Mouse (Mus musculus) spleen, postnatal 10 days (tissue): ENCODE data around the gene Trf.
"Not testable (repeated sequence)": the region's sequence is repeated elsewhere in the genome, so short reads cannot be mapped to it uniquely, and the experiment has no call there.

Experiments used
- DNase-seq, 2 experiments: peaks; one replicate each; pipeline ENCODE4 v3.0.0; 2021 to 2022; ENCODE audit warnings: low spot score in 2 of 2

Gene Trf

DNA sequence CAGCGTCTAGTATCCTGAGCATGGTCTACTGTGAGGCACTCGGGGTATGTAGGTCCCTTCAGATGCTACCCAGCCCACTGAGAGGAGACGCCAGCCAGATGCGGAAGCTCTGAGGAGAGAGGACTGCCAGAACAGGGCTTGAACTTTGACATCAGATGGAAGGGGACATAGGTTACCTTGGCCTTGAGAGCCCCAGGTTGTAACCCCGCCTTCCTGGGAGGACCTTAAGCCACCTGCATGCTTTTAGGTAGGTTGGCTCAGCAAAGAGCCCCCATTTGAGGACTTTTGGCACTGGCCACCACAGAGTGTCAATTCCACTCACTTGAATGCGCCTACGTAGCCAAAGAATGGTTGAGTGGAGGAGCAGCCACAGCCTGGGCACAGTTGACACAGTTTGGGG, 5.5 kb downstream of the Trf start:
- no peak for DNase-seq

DNA sequence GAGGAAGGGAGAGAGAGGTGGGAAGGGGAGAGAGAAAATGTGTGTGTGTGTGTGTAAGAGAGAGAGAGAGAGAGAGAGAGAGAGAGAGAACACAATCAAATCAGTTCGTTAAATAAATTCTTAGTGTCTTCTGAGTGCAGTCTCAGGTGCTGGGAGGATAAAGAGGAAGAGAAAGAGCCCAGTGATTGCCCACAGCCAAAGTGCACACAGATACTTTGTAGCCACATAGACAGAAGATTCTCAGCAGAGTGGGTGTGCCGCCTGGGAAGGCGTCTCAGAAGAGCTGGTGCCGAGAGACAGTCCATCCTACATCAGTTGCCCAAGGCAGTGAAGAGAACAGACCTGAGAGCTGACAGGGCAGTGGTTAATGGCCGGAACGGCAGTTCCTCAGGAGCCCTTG, 16.0 kb downstream of the Trf start:
- no peak for DNase-seq

DNA sequence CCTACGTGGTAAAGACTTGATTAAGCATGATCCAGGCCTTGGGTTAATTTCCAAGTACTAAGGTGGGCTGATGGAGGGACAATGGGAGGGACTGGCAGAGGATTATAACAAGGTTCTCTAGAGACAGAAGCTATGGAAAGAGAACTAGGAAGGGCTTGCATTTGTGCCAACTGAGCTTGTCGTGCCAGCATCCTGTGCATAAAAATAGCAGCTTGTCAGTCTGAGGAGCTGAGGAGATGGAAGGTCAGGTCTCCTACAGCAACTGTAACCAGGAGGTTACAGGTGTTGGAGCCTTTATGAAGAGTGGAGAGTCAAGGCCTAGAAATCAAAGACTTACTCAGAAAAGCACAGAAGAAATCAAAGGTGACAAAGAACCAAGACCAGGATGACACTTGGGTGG, 16.6 kb downstream of the Trf start:
- DNase-seq, result no peak

DNA sequence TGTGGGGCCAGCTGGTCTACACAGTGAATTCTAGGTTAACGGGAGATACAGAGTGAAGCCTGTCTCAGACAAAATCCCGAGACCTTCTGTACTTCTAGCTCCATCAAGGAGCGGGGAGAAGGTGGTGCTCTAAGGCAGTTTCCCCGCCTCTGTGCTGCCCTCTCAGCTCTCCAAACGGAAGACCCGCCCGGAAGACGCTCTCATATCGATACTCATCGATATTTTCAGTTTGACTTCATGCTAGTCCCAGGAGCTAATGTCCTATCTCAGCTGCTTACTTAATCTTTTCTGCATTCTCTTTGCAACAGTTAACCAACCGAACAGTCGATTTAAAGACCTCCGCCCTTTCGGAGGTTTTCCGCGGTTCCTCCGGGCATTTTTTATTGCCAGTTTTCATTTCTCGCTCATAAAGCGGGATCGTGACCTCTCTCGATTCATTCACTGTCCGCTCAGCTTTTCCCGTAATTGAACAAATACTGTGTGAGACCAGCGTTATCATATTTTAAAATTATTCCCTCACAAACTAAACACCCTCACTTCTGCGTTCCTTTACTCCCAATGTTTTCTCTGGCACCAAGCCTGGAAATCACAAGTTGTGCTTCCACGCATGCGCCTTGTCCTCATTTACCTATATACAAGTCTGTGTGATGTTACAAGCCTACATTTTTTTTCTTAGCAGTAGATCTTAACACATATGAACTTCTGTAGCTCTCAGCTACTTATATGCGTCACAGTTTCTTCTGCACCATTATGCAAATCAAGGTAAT, 17.4 kb downstream of the Trf start:
- no peak for DNase-seq

DNA sequence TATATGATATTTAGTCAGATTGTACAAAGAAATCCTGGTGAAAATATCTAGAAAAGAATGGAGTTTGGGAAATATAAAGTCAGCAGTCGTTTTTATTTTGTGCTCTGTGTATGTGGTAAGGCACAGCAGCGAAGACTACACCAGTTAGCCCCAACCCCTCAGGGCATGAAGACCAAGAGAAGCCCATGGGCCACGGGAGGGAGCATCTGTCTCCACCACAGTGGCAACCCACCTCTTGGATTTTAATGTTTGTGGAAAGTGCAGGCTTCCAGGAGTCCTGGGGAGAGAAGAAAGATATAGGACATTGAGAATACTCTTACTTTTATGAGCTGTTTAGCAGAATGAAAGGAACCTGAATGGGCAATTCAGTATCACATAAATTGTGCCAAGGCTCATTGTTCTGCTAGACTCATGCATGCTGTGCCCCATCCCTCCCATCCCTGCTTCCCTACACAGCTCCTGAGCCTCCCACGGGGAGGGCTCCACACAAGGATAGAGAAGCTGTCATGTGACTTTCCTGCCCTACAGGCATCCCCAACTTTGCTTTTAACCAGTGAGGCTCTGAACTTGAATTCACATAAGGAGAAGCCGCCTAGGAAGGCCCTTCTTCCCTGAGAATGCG, 21.3 kb downstream of the Trf start:
- DNase-seq, result no peak

DNA sequence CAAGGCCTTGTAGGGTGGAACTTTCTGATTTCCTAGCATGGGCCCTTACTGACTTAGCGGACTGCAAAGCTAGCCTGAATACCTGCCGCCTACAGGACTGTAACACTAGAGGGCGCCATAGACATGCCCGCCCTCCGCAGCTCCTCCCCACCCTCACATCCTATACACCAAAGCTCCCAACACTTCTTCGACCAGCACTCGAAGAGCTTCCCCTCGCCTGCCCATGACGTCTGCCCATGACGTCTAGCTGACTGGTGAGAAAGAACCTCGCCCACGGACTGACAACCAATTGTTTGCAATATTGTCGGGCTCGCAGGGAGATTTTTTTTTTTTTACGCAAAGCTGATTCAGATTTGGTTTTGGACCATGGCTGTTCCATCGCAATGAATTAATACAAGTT, 22.4 kb downstream of the Trf start:
- DNase-seq, result peak; percentile 34 to 75

DNA sequence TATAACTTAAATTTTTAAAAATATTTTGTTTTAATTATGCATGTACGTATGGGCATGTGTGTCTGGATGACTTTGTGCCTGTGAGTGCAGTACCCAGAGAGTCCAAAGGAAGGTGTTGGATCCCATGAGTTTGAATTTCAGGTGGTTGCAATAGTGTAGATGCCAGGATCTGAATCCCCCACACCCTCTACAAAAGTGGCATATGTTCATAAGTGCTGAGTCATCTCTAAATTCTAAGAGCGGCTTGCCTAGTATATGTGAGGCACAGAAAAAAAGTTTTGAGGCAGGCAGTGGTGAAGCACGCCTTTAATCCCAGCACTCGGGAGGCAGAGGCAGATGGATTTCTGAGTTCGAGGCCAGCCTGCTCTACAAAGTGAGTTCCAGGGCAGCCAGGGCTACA, 24.5 kb downstream of the Trf start:
- no peak for DNase-seq

DNA sequence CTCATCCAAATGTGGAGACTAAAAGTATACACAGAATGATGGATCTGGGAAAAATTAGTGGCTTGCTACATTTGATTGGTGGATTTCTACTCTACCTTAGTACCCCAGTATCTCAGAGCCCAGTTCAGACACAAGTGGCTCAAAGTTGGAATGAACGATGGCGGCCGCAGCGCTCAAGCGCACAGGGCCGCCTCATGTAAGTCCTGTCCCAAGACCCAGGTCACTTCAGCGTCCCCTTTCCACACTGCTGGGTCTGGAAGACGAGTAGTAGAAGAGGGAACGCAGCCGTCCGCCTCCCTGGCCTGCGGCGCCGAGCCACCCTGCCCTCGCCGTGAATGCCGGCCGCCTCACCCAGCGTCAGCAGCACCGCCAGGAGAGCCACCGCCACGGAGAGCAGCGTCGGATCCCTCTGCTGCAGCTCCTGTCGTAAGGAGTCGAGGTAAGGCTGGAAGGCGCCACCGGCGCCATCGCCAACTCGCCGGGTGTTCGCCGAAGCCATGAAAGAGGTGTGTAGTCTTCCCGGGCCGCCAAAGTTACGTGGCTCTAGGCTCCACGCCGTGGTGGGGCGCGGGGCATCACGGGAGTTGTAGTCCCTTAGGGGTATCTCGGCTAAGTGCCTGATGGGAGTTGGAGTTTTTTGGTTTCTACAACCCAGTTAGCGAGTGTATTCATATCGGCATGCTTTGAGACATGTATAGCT, 28.5 kb downstream of the Trf start, which contains the start of gene Srprb:
TSS of gene Srprb (minus strand) at position 577 of the 700 bp plus-strand sequence.
- peak; percentile 91 to 98 for DNase-seq

DNA sequence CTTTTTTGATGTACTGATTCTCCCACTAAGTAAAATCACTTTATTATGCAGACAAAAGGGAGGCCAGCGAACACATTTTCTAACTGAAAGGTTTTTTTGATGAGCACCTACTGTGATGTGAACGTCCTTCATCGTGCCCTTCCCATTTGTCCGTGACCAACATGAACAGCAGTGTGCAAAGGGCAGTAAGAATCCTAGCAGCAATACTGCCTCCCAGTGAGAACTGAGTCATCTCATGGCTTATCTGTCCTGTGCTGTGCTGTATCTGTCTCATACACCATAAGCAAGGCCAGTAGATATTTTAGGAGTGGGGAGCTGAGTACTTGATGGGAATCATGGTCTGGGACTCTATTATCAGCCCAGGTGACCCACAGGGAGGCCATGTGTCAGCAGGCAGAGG, 41.8 kb downstream of the Trf start:
- DNase-seq, result no peak

DNA sequence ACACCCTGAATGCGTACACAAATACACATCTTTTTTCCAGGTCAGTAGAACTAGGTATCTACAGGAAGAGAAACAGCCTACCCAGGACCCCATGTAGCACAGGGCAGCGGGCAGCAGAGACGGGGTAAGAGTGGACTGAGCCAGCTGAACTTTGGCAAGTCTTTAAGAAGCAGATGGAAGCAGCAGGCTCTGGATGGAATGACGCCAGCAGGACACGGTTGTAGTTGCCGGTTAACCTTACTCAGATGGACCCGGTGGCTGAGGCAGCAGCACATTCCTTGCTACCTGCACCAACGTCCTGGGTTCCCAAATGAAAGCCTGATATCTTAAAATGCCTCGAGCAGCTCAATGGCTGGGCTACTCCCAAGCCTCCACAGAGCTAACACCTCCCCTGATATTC, 43.5 kb downstream of the Trf start:
- no peak for DNase-seq

DNA sequence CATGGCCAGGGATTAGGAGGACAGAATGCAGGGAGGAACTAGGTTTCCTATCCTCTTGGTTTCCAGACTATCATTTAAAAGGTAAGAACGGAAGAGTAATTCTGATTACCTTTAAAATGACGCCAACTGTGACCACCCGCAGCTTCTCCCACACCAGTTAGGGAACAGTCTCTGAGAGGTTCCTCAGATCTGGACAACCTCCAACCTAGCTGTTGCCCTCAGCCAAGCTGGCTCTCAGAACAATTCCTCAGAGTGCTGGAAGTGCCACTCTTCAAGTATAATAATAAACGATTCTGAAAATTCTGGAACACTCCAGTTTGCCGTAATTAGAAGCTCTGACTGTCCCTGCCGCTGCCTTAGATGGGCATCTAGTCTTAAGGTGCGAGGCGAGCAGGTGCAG, 44.3 kb downstream of the Trf start:
- no peak for DNase-seq

DNA sequence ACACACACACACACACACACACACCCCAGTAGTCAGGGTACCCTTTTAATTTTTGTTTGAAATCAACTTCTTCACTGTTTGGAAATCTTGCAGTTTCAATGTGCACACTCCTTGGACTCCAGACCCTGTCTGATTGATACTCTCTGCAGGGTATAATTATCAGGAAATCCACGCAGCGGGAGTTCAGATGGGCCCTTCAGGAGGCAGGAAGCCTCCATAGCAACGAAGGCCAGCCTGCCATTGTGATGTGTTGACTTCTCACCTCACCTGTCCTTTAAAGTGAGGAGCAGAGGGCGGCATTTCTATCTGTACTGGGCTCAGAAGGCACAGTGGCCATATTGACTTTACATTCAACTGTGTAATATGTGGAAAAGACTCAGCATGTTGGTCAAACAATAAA, 45.4 kb downstream of the Trf start:
- DNase-seq, result no peak

DNA sequence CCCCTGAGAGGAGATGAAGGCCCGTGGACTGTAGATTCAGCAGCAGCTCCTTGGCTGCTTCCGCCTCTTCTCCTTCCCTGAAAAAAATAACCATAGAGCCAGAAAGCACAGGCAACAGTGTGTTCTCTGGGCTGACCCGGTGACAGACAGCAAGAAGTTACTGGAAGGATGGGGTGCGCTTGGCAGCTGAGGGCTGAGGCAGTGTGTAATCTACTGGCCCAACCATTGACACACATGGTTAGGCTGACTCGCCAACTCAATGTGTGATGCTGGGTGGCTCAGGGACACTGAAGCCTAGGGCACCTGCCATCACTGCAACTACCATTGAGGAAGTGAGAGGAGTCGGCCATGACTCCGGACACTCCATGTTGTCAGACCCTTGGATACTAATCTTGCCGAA, 48.4 kb downstream of the Trf start:
- no peak for DNase-seq

DNA sequence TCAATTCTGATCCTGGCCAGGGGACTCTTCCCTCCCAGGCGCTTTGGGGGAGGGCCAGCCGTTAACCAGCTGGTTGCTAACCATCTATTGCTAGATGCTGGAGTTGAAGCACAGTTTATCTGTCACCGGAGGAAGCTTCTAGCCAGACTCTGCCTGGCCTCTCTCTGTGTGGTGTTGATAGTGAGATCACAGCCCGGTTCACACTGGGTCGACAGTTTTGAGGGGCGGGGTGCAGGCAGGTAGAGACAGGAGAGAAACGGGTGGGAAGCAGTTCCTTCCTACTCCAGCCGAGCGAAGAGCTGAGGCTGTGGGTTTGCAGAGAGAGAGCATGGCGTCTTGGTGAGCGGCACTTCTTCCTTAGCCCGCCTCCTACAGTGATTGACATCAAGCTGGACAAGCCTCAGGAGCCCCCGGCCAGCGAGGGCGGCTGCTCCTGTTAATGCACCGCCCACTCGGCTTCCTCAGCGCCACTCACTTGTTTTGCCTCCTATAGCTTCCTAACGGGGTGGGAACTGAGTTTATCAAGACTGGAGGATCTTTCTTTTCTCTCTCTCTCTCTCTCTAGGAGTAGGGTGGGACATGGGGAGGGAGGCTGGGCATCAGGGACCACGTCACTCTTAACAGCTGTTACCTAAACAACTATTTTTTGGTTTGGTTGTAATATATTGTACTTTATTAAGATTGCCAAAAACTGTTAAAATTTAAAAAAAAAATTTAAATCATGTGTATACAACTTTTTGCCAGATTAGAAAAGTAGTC, 49.3 kb downstream of the Trf start:
- DNase-seq, result peak; percentile 41 to 77

DNA sequence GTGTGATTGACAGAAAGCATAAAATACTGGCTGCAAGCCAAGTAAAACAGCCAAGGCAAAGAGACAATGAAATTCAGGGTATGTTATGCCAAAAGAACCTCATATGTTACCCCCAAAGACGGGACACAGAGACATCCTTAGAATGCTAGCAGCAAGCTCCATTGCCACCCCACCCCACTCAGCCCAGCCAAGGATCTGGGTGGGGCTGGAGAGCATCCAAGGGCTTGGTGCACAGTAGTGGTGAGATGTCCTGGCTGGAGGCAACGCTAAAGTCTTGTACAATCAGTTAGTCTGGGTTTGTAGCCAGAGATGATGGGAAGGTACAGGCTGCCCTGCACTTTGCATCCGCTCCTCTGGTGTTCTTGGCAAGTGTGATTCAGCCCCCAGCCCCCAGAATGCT, 49.9 kb downstream of the Trf start:
- DNase-seq, result peak; percentile 13 to 32

DNA sequence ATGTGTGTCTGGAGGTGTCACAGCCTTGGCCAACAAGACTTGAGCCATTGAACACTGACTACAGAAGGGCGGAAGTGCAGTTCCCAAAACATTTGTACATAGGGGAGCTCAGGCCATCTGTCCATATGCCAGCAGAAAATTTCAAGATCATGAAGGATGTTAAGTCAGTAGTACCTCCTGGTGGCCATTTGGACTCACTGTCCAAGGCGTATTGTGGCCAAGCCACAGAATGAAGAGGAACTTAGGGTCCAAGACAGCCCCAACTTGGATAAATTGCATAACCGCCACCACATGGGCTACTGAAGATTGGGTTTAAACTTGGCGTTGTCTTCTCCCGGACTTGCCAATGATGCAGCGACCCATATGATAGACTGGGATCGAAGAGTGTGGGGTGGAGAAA, 54.6 kb downstream of the Trf start:
- no peak for DNase-seq

DNA sequence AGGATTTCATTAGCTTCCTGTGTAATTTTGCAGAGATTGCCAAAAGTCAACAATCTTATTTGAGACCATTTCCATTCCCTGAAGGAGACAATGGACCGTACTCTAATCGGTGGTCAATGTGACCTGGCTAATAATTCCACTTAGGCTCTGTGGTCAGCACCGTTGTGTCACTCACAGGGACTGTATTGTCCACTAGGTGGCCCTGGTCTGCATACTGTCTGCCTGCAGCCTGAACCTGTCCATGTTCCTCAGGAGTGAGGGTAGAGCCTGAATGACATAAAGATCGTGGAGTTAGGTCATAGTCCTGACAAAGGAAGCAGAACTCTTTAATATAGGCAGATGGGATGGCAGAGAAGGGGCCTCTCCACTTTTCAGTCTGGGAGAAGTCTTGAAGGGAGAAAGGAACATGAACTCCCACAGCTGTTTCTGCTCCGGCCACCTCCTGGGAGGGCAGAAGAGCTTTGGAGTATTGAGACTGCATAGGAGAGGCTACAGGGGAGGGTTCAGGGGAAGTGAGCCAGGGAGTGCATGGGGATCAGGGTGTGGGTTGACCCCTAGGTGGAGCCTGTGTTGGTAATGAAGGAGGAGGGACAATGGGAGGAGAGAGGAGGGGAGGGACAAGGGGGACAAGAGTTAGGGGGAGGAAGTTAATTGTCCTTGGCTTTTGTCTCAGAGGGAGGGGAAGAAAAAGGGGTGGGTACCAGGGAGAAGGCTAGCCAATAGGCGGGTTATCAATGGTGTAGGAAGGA, 55.3 kb downstream of the Trf start:
- DNase-seq, result no peak

DNA sequence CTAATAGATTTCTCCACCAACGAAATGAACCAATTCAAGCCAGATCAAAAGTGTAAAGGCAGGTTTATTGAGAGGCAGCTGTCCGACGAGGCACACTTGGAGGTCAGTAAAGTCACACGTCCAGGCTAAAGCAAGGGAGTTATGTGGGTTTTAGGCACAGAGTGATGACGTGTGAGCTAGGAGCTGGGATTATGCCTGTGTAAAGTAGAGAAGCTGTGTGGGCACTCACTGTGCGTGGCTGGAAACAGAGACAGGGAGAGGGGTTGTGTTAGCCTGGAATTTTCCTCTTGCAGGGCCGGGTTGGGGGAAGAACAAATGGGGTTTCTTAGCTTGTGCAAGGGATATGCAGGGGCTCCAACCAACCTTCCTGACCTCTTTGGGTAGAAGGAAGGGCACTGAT, 61.5 kb downstream of the Trf start:
- DNase-seq, result no peak

DNA sequence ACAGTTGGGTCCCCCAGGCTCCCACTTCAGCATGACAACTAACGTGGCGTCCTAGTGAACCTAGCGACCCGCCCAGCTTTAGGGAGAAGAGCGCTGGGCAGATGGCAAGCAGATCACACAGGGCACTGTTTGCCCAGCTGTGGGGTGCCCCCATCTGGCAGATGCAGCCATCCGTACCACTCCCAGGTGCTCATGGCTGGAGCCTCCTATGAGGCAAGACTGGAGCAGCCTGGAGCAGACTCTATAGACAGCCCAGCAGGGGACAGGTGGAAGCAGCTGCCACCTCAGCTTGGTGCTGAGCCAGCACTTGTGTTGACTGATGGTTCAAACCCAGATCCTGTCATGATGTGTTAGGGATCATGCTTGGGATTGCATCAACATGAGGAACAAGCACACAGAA, 62.2 kb downstream of the Trf start:
- DNase-seq, result no peak

DNA sequence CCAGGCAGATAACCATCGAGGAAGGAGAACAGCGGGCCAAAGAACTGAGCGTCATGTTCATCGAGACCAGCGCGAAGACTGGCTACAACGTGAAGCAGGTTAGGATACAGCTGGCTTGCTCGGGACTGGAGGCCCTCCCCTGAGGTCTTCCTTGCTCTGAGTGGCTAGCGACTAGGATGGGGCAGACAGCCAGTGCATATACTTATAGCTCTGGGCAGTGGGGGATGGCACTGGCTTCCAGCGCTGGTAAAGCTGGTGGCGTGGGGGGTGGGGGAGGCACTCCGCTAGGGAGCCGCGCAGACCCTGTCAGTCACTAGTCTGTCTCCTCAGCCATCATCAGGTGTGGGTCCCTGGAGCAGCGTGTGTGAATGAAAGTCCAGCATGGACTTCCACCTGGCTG, 66.4 kb downstream of the Trf start:
- no peak for DNase-seq

DNA sequence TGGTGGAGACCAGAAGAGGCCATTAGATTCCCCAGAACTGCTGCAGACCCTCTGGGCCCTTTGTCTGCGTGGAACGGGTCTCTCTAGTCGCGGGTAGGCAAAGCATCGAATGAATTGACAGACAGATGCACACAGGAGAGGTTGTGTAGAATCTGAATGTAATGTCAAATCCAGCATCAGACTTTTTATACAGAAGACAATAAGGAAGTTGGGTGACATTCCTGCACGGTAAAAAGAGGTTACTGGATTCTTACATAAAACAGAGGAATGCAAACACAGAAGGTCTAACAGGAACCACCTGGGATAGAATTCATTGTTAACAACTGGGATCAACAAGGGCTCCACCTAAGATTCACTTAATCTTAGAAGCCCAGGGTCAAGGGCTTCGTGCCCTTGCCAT, 75.1 kb downstream of the Trf start:
- not testable (repeated sequence) for DNase-seq

DNA sequence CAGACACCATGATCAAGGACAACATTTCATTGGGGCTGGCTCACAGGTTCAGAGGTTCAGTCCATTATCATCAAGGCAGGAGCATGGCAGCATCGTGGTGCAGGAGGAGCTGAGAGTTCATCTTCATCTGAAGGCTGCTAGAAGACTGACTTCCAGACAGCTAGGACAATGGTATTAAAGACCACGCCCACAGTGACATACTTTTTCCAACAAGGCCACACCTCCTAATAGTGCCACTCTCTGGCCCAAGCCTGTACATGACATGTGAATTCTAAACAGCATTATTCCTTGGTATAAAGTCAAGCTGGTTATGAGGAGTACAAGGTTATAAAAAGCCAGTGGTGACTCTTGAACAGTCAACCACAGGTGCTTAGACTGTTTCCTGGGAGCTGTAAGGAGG, 75.7 kb downstream of the Trf start:
- no peak for DNase-seq
